Mouse (Mus musculus) retina, adult 2 months (tissue): ENCODE measurements around the gene Rgs7.

Experiments
- DNase-seq: peaks from one replicate; pipeline ENCODE4 v3.0.0-alpha.2; 2012; ENCODE audit warnings: low read depth, low spot score

The Rgs7 gene

GRCm38 (mm10) chr1:175028716-175029204, 463.5 kb downstream of the Rgs7 start:
- no peak for DNase-seq

GRCm38 (mm10) chr1:175028267-175028666, 464.0 kb downstream of the Rgs7 start:
- no peak for DNase-seq

- no peak for DNase-seq
Observed at GRCm38 (mm10) chr1:175025781-175026309, 466.5 kb downstream of the Rgs7 start.

- DNase-seq: no peak
Observed at GRCm38 (mm10) chr1:175024136-175024535, 468.2 kb downstream of the Rgs7 start.
